Mouse (Mus musculus) G1E (cell line): Measurements from ENCODE around the gene Ccn6. TPM values are rescaled to one million over a fixed set of nuclear protein-coding genes. Genes with fewer than 3 reads are reported as not detected.
"Not testable (repeated sequence)": the region's sequence is repeated elsewhere in the genome, so short reads cannot be mapped to it uniquely, and the experiment has no call there.

ENCODE experiments used
- ATAC-seq: 2 replicates; pipeline ENCODE4 v1.8.0; 2016; ENCODE audit warnings: mild to moderate bottlenecking; ENCODE audit not compliant: insufficient number of reproducible peaks, poor library complexity, low FRiP score, severe bottlenecking; ENCODE audit errors: extremely low read depth
- DNase-seq: peaks from one replicate; pipeline ENCODE4 v3.0.0; 2012; ENCODE audit warnings: low spot score
- H3K27me3 ChIP-seq: 2 replicates; pipeline ENCODE4 v1.6.1; 2012; ENCODE audit warnings: mild to moderate bottlenecking, low read length, inconsistent platforms; ENCODE audit not compliant: insufficient read depth
- H3K36me3 ChIP-seq: replicated peaks from 2 replicates; pipeline ENCODE3; 2012; ENCODE audit warnings: mild to moderate bottlenecking, inconsistent platforms
- H3K4me1 ChIP-seq: 2 replicates; pipeline ENCODE4 v1.6.1; 2012; ENCODE audit warnings: low read depth, low read length, inconsistent platforms, mixed read lengths; ENCODE audit not compliant: insufficient read depth
- H3K4me3 ChIP-seq: 2 replicates; pipeline ENCODE4 v1.5.1; 2012; ENCODE audit warnings: low read depth, mild to moderate bottlenecking, inconsistent platforms, low read length, moderate library complexity, mixed read lengths
- H3K9me3 ChIP-seq: replicated peaks from 2 replicates; pipeline ENCODE4 v1.6.1; 2012; ENCODE audit warnings: inconsistent platforms
- CTCF ChIP-seq: IDR thresholded peaks from 2 replicates; pipeline ENCODE4 v1.5.1; 2012; ENCODE audit warnings: low read depth, low read length, inconsistent platforms, mixed read lengths
- GATA1 ChIP-seq: IDR thresholded peaks from 2 replicates; pipeline ENCODE4 v1.6.1; 2012; ENCODE audit warnings: borderline replicate concordance, low read length, inconsistent platforms, mixed read lengths
- GATA2 ChIP-seq: IDR thresholded peaks from 2 replicates; pipeline ENCODE4 v1.6.1; 2012; ENCODE audit warnings: low read depth, low read length, inconsistent platforms, borderline replicate concordance
- POLR2AphosphoS5 ChIP-seq: IDR thresholded peaks from 2 replicates; pipeline ENCODE4 v1.6.1; 2012; ENCODE audit warnings: low read depth, low read length, inconsistent platforms; ENCODE audit not compliant: insufficient replicate concordance
- TAL1 ChIP-seq: conservative IDR thresholded peaks from 2 replicates; pipeline ENCODE4 v1.6.1; 2012; ENCODE audit warnings: low read depth, low read length, inconsistent platforms, mixed read lengths
- polyA plus RNA-seq: library from polyadenylated mRNA; stranded (reverse); fragments of >175 nt; gene quantifications from 2 replicates; pipeline ENCODE4 v1.2.3, GENCODE M21; 2012
- total RNA-seq, 2 experiments: library from RNA; stranded (forward) in 1 of 2; stranded (reverse) in 1 of 2; fragments of 200-1000 nt in 1 of 2; fragments of >200 nt in 1 of 2; fragmentation: Nextera tagmentation in 1 of 2; gene quantifications; 2 replicates each; pipeline ENCODE4 v1.2.3; 2014 to 2017

The Ccn6 gene
- total RNA-seq (2014; fragmentation: Nextera tagmentation) = not detected in 2 replicates
- not detected in 2 replicates for total RNA-seq (2017)
- polyA plus RNA-seq = not detected in 2 replicates

DNA sequence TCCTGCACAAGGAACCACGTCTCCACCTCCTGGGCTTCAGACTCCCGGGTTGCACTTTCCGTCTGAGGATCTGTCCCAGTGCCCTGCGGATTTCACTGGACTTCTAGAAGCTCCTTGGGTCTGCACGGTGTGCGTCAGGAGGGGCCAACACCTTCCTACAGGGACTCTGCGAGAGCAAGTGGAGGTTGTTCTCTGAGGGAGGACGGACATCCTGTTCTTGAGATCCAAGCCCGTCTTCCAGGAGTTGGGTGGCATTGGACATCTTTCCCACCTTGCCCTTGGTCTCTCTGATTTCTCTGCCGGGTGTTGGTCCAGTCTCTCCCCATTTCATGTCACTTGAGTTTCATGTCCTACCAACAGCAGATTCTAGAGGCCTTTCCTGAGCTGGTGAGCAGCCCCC is at the start of gene Ccn6:
TSS of gene Ccn6 (minus strand) at position 101 of the 400 bp plus-strand sequence.
- TF ChIP-seq CTCF = no peak
- no peak for TF ChIP-seq POLR2AphosphoS5
- no peak for TF ChIP-seq GATA1
- no peak for TF ChIP-seq GATA2
- TF ChIP-seq TAL1 = no peak
- Histone ChIP-seq H3K36me3 (no peaks in the 10 kb centered on the region), H3K4me3 (no peak within 1 kb of the TSS), H3K4me1 (no peaks in the 10 kb centered on the region), H3K9me3 (no peaks in the 10 kb centered on the region), H3K27me3 (peaks cover 59% of the 10 kb centered on the region)
- ATAC-seq (no peak), DNase-seq (no peak)

DNA sequence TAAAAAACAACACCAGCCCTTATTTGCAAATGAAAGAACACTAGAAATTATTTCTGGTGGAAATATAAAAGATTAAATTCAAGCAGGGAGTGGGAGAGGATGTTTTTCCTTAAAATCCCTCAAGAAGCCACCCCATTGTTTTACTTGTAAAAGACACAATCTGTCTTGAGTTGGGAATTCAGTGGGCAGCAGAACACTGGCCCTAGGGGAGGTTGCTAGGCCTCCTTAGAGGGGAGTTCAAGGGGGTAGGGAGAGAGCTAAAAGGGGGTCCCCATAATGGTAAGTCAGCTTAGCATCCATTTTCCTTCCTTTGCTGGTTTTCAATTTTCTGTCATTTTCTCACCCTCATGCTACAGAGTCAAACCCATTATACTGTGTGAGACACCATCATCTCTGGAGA is 46.4 kb upstream of the Ccn6 start:
- ATAC-seq = no peak
- H3K36me3 ChIP-seq = no peaks in the 10 kb centered on the region
- no peaks in the 10 kb centered on the region for H3K27me3 ChIP-seq
- TF ChIP-seq GATA2 = no peak
- no peak for TF ChIP-seq CTCF
- TF ChIP-seq TAL1 = no peak
- no peak for TF ChIP-seq GATA1
- TF ChIP-seq POLR2AphosphoS5 = no peak
- no peak for DNase-seq
- no peaks in the 10 kb centered on the region for H3K9me3 ChIP-seq
- H3K4me1 ChIP-seq = peaks cover 24% of the 10 kb centered on the region
- no peak overlapping the region for H3K4me3 ChIP-seq

- Histone ChIP-seq H3K4me3 (no peak overlapping the region), H3K9me3 (no peaks in the 10 kb centered on the region), H3K4me1 (peaks cover 24% of the 10 kb centered on the region), H3K27me3 (no peaks in the 10 kb centered on the region), H3K36me3 (no peaks in the 10 kb centered on the region)
- ATAC-seq (no peak), DNase-seq (no peak)
- TF ChIP-seq GATA1 (no peak), CTCF (no peak), POLR2AphosphoS5 (no peak), GATA2 (no peak), TAL1 (no peak)
These were observed 45.8 kb upstream of the Ccn6 start for GRCm38 (mm10) chr10:39209161-39210025.

DNA sequence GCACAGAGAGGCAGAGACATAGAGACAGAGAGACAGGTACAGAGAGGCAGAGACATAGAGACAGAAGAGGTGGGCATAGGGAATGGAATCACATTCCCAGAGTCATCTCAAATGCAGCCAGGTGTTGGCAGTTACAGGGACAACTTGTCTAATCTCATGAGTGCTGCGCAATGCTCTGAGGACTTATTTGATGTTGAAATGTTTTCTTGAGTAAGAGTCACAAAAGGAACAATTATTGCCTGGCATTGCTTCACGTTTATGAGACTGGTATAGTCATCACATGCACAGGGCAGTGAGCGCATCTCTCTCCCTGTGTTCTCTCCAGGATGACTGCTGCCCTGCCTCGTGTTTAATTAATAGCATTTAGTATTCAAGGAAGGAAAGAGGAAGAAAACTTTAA is 45.1 kb upstream of the Ccn6 start:
- no peak for ATAC-seq
- H3K27me3 ChIP-seq = no peaks in the 10 kb centered on the region
- H3K4me3 ChIP-seq = no peak overlapping the region

GRCm38 (mm10) chr10:39207310-39207855 is 43.8 kb upstream of the Ccn6 start:
- Histone ChIP-seq H3K36me3 (no peaks in the 10 kb centered on the region), H3K4me3 (no peak overlapping the region), H3K27me3 (no peaks in the 10 kb centered on the region), H3K9me3 (peaks cover 4% of the 10 kb centered on the region; the same call in 1 of the 2 replicates), H3K4me1 (peaks cover 24% of the 10 kb centered on the region)
- ATAC-seq = no peak
- no peak for DNase-seq
- TF ChIP-seq GATA1 (no peak), CTCF (no peak), GATA2 (no peak), POLR2AphosphoS5 (no peak), TAL1 (no peak)

More for the DNA sequence above, 45.1 kb upstream of the Ccn6 start:
- TF ChIP-seq TAL1 = no peak
- no peak for TF ChIP-seq GATA1
- no peak for TF ChIP-seq POLR2AphosphoS5
- no peak for TF ChIP-seq CTCF
- TF ChIP-seq GATA2 = no peak
- peaks cover 24% of the 10 kb centered on the region for H3K4me1 ChIP-seq
- H3K9me3 ChIP-seq = peaks cover 4% of the 10 kb centered on the region; the same call in 1 of the 2 replicates
- no peak for DNase-seq
- no peaks in the 10 kb centered on the region for H3K36me3 ChIP-seq

GRCm38 (mm10) chr10:39202490-39202889 is 38.9 kb upstream of the Ccn6 start:
- H3K36me3 ChIP-seq = no peaks in the 10 kb centered on the region
- no peaks in the 10 kb centered on the region for H3K27me3 ChIP-seq
- H3K4me3 ChIP-seq = no peak overlapping the region
- ATAC-seq (no peak), DNase-seq (no peak)
- TF ChIP-seq CTCF = no peak
- TF ChIP-seq POLR2AphosphoS5 = no peak
- TF ChIP-seq GATA2 = no peak
- no peak for TF ChIP-seq TAL1
- TF ChIP-seq GATA1 = no peak
- peaks cover 4% of the 10 kb centered on the region; the same call in 1 of the 2 replicates for H3K9me3 ChIP-seq
- H3K4me1 ChIP-seq = peaks cover 22% of the 10 kb centered on the region

GRCm38 (mm10) chr10:39198216-39198615 is 34.6 kb upstream of the Ccn6 start:
- DNase-seq, H3K9me3 ChIP-seq, H3K4me3 ChIP-seq, H3K27me3 ChIP-seq, ATAC-seq, H3K36me3 ChIP-seq: not testable (repeated sequence)
- H3K4me1 ChIP-seq = peaks cover 29% of the 10 kb centered on the region
